Mouse (Mus musculus) cortical plate, adult 2 months (tissue): Measurements from ENCODE around the gene Col16a1.

Experiments used
- CTCF ChIP-seq: fragments of 200-500 bp; IDR thresholded peaks from 2 replicates; pipeline ENCODE4 v1.5.1; 2011; ENCODE audit warnings: mild to moderate bottlenecking, control low read depth, low read length; ENCODE audit not compliant: insufficient read depth; ENCODE audit errors: extremely low read depth
- POLR2A ChIP-seq: fragments of 200-500 bp; IDR thresholded peaks from 2 replicates; pipeline ENCODE4 v1.6.1; 2011; ENCODE audit warnings: mild to moderate bottlenecking, low read length, control low read depth; ENCODE audit not compliant: insufficient read depth; ENCODE audit errors: extremely low read depth

- TF ChIP-seq CTCF, result no peak
- TF ChIP-seq POLR2A, result no peak
Observed at GRCm38 (mm10) chr4:130078816-130079485, 31.3 kb downstream of the Col16a1 start.
